Comparison of ENCODE assay signal across 11 mouse cellular contexts in genomic region chr1:174172605-174173004, GRCm38 (mm10). TPM values are rescaled to one million over a fixed set of nuclear protein-coding genes. Genes with fewer than 3 reads are reported as not detected.
DNase-seq lines count a peak whose midpoint lies in the region; ATAC-seq and TF ChIP-seq lines count a peak whose summit lies in the region.
"Had no signal": no experiment of that assay in that cellular context is flagged by ENCODE, and none has a peak within 500 bp of the region (broad histone marks: within the 10 kb centered on the region; RNA-seq: fewer than 3 reads in every experiment).

Gene Spta1 (plus strand): TSS chr1:174172776.

- no peaks in the 10 kb centered on the region for H3K36me3 ChIP-seq in lung, embryonic 14.5 days (ENCODE audit: insufficient read depth)
- H3K36me3 ChIP-seq: embryonic facial prominence, embryonic 15.5 days had no signal

- no peaks in the 10 kb centered on the region for H3K4me1 ChIP-seq in lung, embryonic 14.5 days (ENCODE audit: insufficient read depth)
- H3K4me1 ChIP-seq: embryonic facial prominence, embryonic 15.5 days had no signal

- WGBS in lung, embryonic 14.5 days = 33% methylated on average over 3 of the region's 3 CpGs

- intact Hi-C loops in heart, postnatal 10 days (cut with DNase I) = no loop called here
- intact Hi-C loops in left cerebral cortex, adult 2 months (cut with DNase I) = no loop called here

- no peak for ATAC-seq in lung, embryonic 14.5 days (ENCODE audit: insufficient read depth)
- no peak for ATAC-seq in CD4-positive, CD25-positive, alpha-beta regulatory T cell, adult 4 months

- H3K4me2 ChIP-seq in lung, embryonic 14.5 days = 0 out of 2 replicates have a peak within 1 kb of the TSS, but pooled peaks have one; percentile 25
- H3K4me2 ChIP-seq: embryonic facial prominence, embryonic 15.5 days had no signal

- no peaks in the 10 kb centered on the region for H3K9me3 ChIP-seq in lung, embryonic 14.5 days (ENCODE audit: low read depth, low read length)
- H3K9me3 ChIP-seq: embryonic facial prominence, embryonic 15.5 days had no signal

- H3K4me3 ChIP-seq in lung, embryonic 14.5 days (ENCODE audit: low read depth, low read length) = no peak within 1 kb of the TSS
- H3K4me3 ChIP-seq in left cerebral cortex, adult 2 months = no peak within 1 kb of the TSS
- H3K4me3 ChIP-seq: embryonic facial prominence, embryonic 15.5 days had no signal

- no peak within 1 kb of the TSS for H3K9ac ChIP-seq in lung, embryonic 14.5 days
- H3K9ac ChIP-seq: embryonic facial prominence, embryonic 15.5 days had no signal

- DNase-seq in lung, embryonic 14.5 days = peak; percentile 25
- no peak for DNase-seq in lung, postnatal 36 days
- peak; percentile 18 for DNase-seq in embryo, embryonic 11 days
- DNase-seq in heart, postnatal 10 days = peak; percentile 64 to 69
- peak; percentile 48 to 72 for DNase-seq in spleen, postnatal 10 days (ENCODE audit: low spot score in 2 of 2)
- no peak for DNase-seq in adrenal gland, adult 8-10 months
- DNase-seq in left cerebral cortex, adult 2 months (ENCODE audit: extremely low spot score in 1 of 2, low spot score in 2 of 2) = no peak
- DNase-seq: right cerebral cortex, postnatal 25 days had no signal

- peak within 1 kb of the TSS; percentile 16; the same call in 1 of the 2 replicates for H3K27ac ChIP-seq in lung, embryonic 14.5 days (ENCODE audit: low read depth)
- H3K27ac ChIP-seq in left cerebral cortex, adult 2 months = no peak within 1 kb of the TSS
- H3K27ac ChIP-seq: embryonic facial prominence, embryonic 15.5 days had no signal

- TF ChIP-seq CTCF in lung, embryonic 14.5 days (IDR thresholded peaks at IDR 0.05; ENCODE audit: low read depth) = no peak
- TF ChIP-seq CTCF in left cerebral cortex, adult 2 months (IDR thresholded peaks at IDR 0.05) = no peak

- H3K27me3 ChIP-seq in lung, embryonic 14.5 days (ENCODE audit: insufficient read depth, low read length) = no peaks in the 10 kb centered on the region
- H3K27me3 ChIP-seq: embryonic facial prominence, embryonic 15.5 days had no signal

RNA-seq across cellular contexts. Expression of gene Spta1, which starts in this region (rescaled TPM):
- 0.30 and 0.67 TPM in 2 replicates for polyA plus RNA-seq in lung, embryonic 14.5 days (2014; fragmentation: Nextera tagmentation; extraction: Ambion mirVana)
- 10 to 100 TPM in 1 of 2 experiments, 1 to 10 TPM in 1; 9.6 to 10.3 TPM for total RNA-seq in heart, postnatal 10 days (2021)
- total RNA-seq in adrenal gland, adult 8-10 months (2022) = under 1 TPM; 0.15 to 0.25 (median 0.24) TPM
- total RNA-seq in left cerebral cortex, adult 2 months (2021) = under 1 TPM; 0.05 to 0.07 TPM
- under 1 TPM in 1 of 2 experiments, not detected in 1; 0.06 TPM for polyA plus RNA-seq in CD4-positive, CD25-positive, alpha-beta regulatory T cell, adult 4 months (2017; shearing (Covaris generic))
- polyA plus RNA-seq: large intestine, adult 2 months had no signal

Comparison
In these comparisons a context has a peak if more than half of its experiments do, and no peak if none do; other contexts are left out.
1. RNA of gene Spta1 (total RNA-seq): 9.6 to 10.3 TPM in heart, postnatal 10 days; 0.15 to 0.25 TPM in adrenal gland, adult 8-10 months and 0.05 to 0.07 TPM in left cerebral cortex, adult 2 months; every median in the first group is over 4 times any median in the second.
2. Peak in DNase-seq, H3K27ac ChIP-seq and H3K4me2 ChIP-seq in lung, embryonic 14.5 days; RNA of the gene not detected or under 1 TPM.
3. DNase-seq: peak in embryo, embryonic 11 days (single experiment), heart, postnatal 10 days (2 of 2) and spleen, postnatal 10 days (2 of 2); none in lung, postnatal 36 days (single experiment), adrenal gland, adult 8-10 months (single experiment) and left cerebral cortex, adult 2 months (0 of 2).